Mouse (Mus musculus): ENCODE data around the gene Tnfrsf21.

GRCm38 (mm10) chr17:43110168-43110885 is 94.0 kb downstream of the Tnfrsf21 start:
- TF ChIP-seq CTCF (IDR thresholded peaks at IDR 0.05; ENCODE audit: borderline replicate concordance, insufficient read depth, low read depth, low read length): no peak
- no peak for TF ChIP-seq POLR2A (IDR thresholded peaks at IDR 0.05; ENCODE audit: borderline replicate concordance, insufficient read depth, low read length)
